Mouse (Mus musculus) 3T3-L1 (cell line): ENCODE measurements around the gene Larp1.
"Not testable (repeated sequence)": the region's sequence is repeated elsewhere in the genome, so short reads cannot be mapped to it uniquely, and the experiment has no call there.

ENCODE experiments used
- DNase-seq: peaks from one replicate; pipeline ENCODE4 v3.0.0-alpha.2; 2015; ENCODE audit warnings: low read depth, low spot score

Gene Larp1

GRCm38 (mm10) chr11:58028981-58029380, 20.1 kb downstream of the Larp1 start:
- DNase-seq = no peak

GRCm38 (mm10) chr11:58029869-58030268, 21.0 kb downstream of the Larp1 start:
- DNase-seq = no peak

GRCm38 (mm10) chr11:58031176-58031575, 22.3 kb downstream of the Larp1 start:
- DNase-seq = no peak

GRCm38 (mm10) chr11:58033635-58034034, 24.8 kb downstream of the Larp1 start:
- DNase-seq = no peak

GRCm38 (mm10) chr11:58039027-58039426, 30.2 kb downstream of the Larp1 start:
- DNase-seq = peak; percentile 58

GRCm38 (mm10) chr11:58042861-58043431, 34.1 kb downstream of the Larp1 start:
- DNase-seq = peak; percentile 34

GRCm38 (mm10) chr11:58046438-58046837, 37.6 kb downstream of the Larp1 start:
- peak; percentile 18 for DNase-seq

GRCm38 (mm10) chr11:58057455-58057854, 48.6 kb downstream of the Larp1 start:
- DNase-seq = peak; percentile 72

- DNase-seq = not testable (repeated sequence)
Observed at GRCm38 (mm10) chr11:58059752-58060151, 50.9 kb downstream of the Larp1 start.

- not testable (repeated sequence) for DNase-seq
Observed at GRCm38 (mm10) chr11:58061218-58061617, 52.4 kb downstream of the Larp1 start.

GRCm38 (mm10) chr11:58062586-58062985, 53.7 kb downstream of the Larp1 start:
- DNase-seq = no peak

GRCm38 (mm10) chr11:58065025-58065424, 56.2 kb downstream of the Larp1 start:
- no peak for DNase-seq

- peak; percentile 27 for DNase-seq
Observed at GRCm38 (mm10) chr11:58072978-58073377, 64.1 kb downstream of the Larp1 start.

GRCm38 (mm10) chr11:58077270-58077669, 68.4 kb downstream of the Larp1 start:
- DNase-seq = no peak

GRCm38 (mm10) chr11:58081716-58082115, 72.9 kb downstream of the Larp1 start:
- DNase-seq = no peak

GRCm38 (mm10) chr11:58092541-58092940, 83.7 kb downstream of the Larp1 start:
- DNase-seq = no peak

- DNase-seq = peak; percentile 56
Observed at GRCm38 (mm10) chr11:58093021-58093528, 84.2 kb downstream of the Larp1 start, which contains the start of gene Gm12248. Gene Gm12248 (minus strand): TSS chr11:58093134.

- DNase-seq = no peak
Observed at GRCm38 (mm10) chr11:58094766-58095165, 85.9 kb downstream of the Larp1 start.

GRCm38 (mm10) chr11:58095561-58095960, 86.7 kb downstream of the Larp1 start:
- no peak for DNase-seq

- DNase-seq = no peak
Observed at GRCm38 (mm10) chr11:58096160-58096559, 87.3 kb downstream of the Larp1 start.

- DNase-seq = no peak
Observed at GRCm38 (mm10) chr11:58096821-58097620, 88.2 kb downstream of the Larp1 start.

- no peak for DNase-seq
Observed at GRCm38 (mm10) chr11:58097621-58098365, 88.9 kb downstream of the Larp1 start.
